Mouse (Mus musculus) layer of hippocampus, adult 11-12 months (tissue): ENCODE measurements around the gene Alg10b.
"Not testable (repeated sequence)": the region's sequence is repeated elsewhere in the genome, so short reads cannot be mapped to it uniquely, and the experiment has no call there.

Source experiments
- DNase-seq: peaks from one replicate; pipeline ENCODE4 v3.0.0; 2022; ENCODE audit warnings: low spot score

Alg10b gene

GRCm38 (mm10) chr15:90223969-90224750 is at the start of gene Alg10b:
TSS of gene Alg10b (plus strand) at chr15:90224311.
- DNase-seq: peak; percentile 81

GRCm38 (mm10) chr15:90183108-90183507 is 41.0 kb upstream of the Alg10b start:
- DNase-seq: not testable (repeated sequence)

- DNase-seq: no peak
Measured at GRCm38 (mm10) chr15:90183511-90183910, 40.6 kb upstream of the Alg10b start.

DNA sequence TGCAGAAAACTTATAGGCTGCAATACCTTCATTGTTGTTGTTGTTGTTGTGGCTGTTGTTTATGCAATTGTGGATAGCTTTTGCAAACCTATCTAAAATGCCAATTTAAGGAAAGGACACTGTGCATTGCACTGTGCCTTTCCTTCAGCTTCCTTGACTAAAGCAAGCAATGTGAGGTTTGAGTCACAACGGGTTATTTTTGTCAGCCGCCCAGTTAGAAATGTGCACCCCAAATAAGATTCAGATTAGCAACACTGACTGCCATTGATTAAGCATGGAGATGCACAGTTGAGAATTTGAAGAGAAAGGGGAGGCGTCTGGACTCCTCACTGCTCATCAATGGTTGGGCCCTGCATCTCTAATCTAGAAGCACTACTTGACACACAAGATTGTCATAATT is 39.4 kb upstream of the Alg10b start:
- no peak for DNase-seq

- no peak for DNase-seq
Measured at GRCm38 (mm10) chr15:90189477-90189876, 34.6 kb upstream of the Alg10b start.

DNA sequence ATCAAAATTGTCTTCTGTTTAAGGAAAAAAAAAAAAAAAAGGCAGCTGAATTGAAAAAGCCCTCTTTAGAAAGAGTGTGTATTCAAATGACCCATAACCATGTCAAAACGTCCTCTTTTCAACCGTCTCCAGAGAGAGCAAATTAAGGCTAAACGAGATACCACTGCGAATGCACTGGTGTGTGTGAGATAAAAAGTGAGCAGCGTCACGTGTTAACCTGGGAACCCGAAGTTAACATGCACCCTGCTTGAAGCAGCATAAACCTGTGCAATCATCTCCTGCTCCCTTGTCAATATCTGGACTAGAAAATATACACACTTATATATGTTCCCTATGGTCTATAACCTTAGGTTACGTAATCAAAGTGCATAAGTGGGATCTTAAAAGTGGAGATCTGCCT is 10.2 kb upstream of the Alg10b start:
- DNase-seq: no peak

- DNase-seq: peak; percentile 77
Measured at GRCm38 (mm10) chr15:90214913-90215312, 9.2 kb upstream of the Alg10b start.

DNA sequence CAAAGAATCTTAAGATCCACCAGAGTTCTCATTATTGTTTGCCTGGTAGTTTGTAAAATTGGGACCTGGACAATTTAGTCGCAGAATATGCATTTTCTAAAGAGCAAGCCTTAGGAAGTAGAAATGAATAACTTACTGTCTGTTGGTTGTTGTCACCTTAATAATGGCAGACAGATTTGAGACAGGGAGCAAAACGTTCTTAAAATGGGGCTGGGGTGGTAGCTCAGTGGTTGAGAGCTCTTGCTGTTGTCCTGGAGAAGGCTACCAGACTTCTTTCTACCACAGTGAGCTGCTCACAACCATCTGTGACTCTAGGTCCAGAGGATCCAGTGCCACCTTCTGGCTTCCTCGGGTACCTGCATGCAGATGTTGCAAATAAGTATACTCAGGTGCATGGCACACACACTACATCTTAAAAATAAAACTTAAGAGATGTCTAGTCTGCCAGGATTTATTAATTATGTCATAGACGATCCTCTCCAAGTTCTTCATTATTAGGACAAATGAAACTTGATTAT is 1.0 kb downstream of the Alg10b start:
- no peak for DNase-seq

GRCm38 (mm10) chr15:90237657-90238056 is 13.5 kb downstream of the Alg10b start:
- DNase-seq: peak; percentile 35

DNA sequence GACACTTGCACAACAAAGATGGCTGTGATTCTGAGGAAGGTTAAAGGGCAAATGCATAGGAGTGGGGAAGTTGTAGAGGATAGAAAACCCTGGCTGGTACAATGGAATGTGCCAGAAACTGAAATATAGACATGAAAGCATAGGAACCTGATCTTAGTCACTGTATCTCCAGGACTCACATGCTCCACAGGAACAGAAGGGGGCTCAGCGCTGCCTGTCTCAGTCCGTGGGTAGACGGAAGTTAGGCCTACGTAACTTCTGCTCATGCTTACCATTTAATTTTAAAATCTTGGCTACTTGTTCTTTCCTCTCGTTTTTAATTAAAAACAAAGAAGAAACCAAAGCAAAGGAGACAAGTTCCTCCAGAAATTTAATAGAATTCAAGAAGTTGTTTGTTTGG is 20.0 kb downstream of the Alg10b start:
- DNase-seq: peak; percentile 39

GRCm38 (mm10) chr15:90249694-90250093 is 25.6 kb downstream of the Alg10b start:
- DNase-seq: no peak

GRCm38 (mm10) chr15:90282876-90283275 is 58.8 kb downstream of the Alg10b start:
- DNase-seq: no peak
